Mouse (Mus musculus): ENCODE data around the gene Pik3r1.

DNA sequence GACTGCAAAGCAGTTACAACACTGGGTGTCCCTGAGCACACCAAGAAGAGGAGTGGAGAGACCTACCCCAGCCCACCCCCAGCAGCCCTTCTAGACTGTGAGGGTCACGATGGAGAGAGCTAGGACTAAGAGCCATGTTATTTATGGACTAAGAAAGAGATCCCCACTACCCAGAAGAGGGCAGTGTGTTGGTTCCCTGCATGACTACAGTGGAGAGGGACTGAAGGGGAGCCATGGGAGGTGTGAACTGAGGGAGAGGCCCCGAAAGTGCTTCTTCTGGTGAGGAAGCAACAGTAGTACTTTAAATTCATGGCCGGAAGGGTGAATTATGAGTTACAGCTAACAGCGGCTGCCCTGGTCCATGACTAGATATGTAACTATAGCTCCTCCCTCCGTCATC, 4.9 kb downstream of the Pik3r1 start:
- no peak for TF ChIP-seq MYOG (IDR thresholded peaks at IDR 0.05; ENCODE audit: control insufficient read depth, extremely low read depth, insufficient read length)
- TF ChIP-seq CTCF (IDR thresholded peaks at IDR 0.05; ENCODE audit: control insufficient read depth, insufficient read depth, insufficient read length) = no peak

All from C2C12 (cell line).